Mouse (Mus musculus): ENCODE data around the gene Cacnb2.

GRCm38 (mm10) chr2:14917585-14918247 is 314.8 kb downstream of the Cacnb2 start:
- no peak for TF ChIP-seq CTCF (IDR thresholded peaks at IDR 0.05; ENCODE audit: low read depth, low read length)
- TF ChIP-seq GATA1 (IDR thresholded peaks at IDR 0.05; ENCODE audit: borderline replicate concordance, low read length): no peak
- TF ChIP-seq TAL1 (conservative IDR thresholded peaks at IDR 0.05; ENCODE audit: low read depth, low read length): no peak
- TF ChIP-seq GATA2 (IDR thresholded peaks at IDR 0.05; ENCODE audit: borderline replicate concordance, low read depth, low read length): no peak
- TF ChIP-seq POLR2AphosphoS5 (IDR thresholded peaks at IDR 0.05; ENCODE audit: insufficient replicate concordance, low read depth, low read length): no peak
